Mouse (Mus musculus) kidney, postnatal 36 days (tissue): ENCODE measurements around the gene Trpv3.
A peak's percentile ranks its signal among the peaks of the same experiment; 100 is the strongest.
"Not testable (repeated sequence)": the region's sequence is repeated elsewhere in the genome, so short reads cannot be mapped to it uniquely, and the experiment has no call there.

ENCODE experiments used
- DNase-seq, 2 experiments: peaks; one replicate each; pipeline ENCODE4 v3.0.0; 2021 to 2022; ENCODE audit warnings: mixed read lengths in 2 of 2

The Trpv3 gene

GRCm38 (mm10) chr11:73289621-73290020 lies 22.4 kb downstream of the Trpv3 start:
- no peak for DNase-seq

GRCm38 (mm10) chr11:73303123-73303522 lies 35.9 kb downstream of the Trpv3 start:
- no peak for DNase-seq

GRCm38 (mm10) chr11:73315961-73316360 lies 48.8 kb downstream of the Trpv3 start:
- no peak for DNase-seq

GRCm38 (mm10) chr11:73318581-73318980 lies 51.4 kb downstream of the Trpv3 start:
- DNase-seq = not testable (repeated sequence)

- not testable (repeated sequence) for DNase-seq
Measured at GRCm38 (mm10) chr11:73321064-73321463, 53.9 kb downstream of the Trpv3 start.

- DNase-seq = peak; percentile 36 to 77
Measured at GRCm38 (mm10) chr11:73323906-73324830, 57.0 kb downstream of the Trpv3 start.

- DNase-seq = peak; percentile 75 to 90
Measured at GRCm38 (mm10) chr11:73326485-73326886, 59.3 kb downstream of the Trpv3 start.

- DNase-seq = no peak
Measured at GRCm38 (mm10) chr11:73327361-73327760, 60.2 kb downstream of the Trpv3 start.

- DNase-seq = no peak
Measured at GRCm38 (mm10) chr11:73329442-73329841, 62.3 kb downstream of the Trpv3 start, which contains the start of the genes Aspa, Gm49340 and Spata22. Gene Aspa (minus strand): TSS chr11:73329596. Gene Gm49340 (plus strand): TSS chr11:73329741. Gene Spata22 (plus strand): TSS chr11:73329741.

GRCm38 (mm10) chr11:73333357-73333756 lies 66.2 kb downstream of the Trpv3 start:
- no peak for DNase-seq

GRCm38 (mm10) chr11:73336919-73337318 lies 69.7 kb downstream of the Trpv3 start:
- DNase-seq = no peak
